Mouse (Mus musculus) cerebellum, adult 8-10 months (tissue): Measurements from ENCODE around the gene Alas2.

Source experiments
- DNase-seq: peaks from one replicate; pipeline ENCODE4 v3.0.0; 2022

Alas2 gene

GRCm38 (mm10) chrX:150547239-150547638 lies at the start of gene Alas2:
TSS of gene Alas2 (plus strand) at chrX:150547375.
- no peak for DNase-seq

DNA sequence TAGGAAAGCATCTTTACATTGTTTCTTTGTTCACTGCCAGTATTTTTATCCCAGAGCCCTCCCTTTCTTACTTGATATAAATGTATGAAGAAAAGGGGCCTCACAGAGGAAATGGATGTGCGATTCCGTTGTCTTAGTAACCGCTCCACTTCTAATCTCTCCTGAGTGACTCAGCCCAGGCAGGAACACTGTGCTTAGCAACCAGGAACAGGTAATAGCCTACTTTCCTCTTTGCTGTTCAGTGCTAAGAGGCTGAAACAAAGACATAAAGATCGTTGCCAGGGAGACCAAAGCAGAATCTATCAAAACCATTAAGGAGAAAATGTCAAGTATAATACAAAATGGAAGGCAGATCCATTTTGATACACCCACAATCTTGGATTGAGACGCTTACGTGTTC lies 38.5 kb upstream of the Alas2 start:
- DNase-seq = no peak

DNA sequence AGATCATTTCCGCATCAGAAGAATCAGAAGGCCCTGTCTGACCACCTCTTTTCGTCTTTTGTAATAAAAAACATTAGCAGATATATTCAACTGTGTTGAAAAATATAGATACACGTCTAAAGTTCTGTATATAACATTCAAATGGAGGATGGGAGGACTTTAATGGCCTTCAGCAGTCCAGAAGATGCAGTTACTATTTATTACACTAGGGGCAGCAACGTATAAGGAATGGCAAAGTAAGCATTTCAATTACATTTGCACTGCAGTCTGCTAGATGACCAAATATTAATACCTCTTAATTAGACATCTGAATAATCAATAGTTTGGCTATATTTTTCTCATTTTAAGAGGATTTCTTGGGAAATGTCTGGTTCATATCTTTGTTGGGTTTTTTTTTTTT lies 36.5 kb upstream of the Alas2 start:
- peak; percentile 43 for DNase-seq

GRCm38 (mm10) chrX:150511274-150511673 lies 35.9 kb upstream of the Alas2 start:
- no peak for DNase-seq

- no peak for DNase-seq
Measured at GRCm38 (mm10) chrX:150514127-150514526, 33.0 kb upstream of the Alas2 start.

DNA sequence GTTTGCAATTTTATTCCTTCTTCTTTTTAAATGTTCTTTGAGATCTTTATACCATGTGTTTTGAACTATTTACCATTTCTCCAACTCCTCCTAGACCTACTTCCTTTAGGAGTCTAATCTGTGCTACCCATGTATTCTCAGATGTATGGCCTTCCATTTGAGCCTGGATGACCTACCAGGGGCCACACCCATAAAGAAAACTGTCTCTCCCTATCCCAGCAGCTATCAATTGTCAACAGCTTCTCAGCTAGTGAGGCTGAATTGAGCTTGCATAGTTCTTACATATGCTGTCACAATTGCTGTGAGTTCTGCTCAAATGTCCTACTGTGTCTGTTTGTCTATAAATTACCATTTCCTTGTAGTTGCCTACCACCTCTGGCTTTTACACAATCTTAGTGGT lies 31.2 kb upstream of the Alas2 start:
- DNase-seq = no peak

- DNase-seq = no peak
Measured at GRCm38 (mm10) chrX:150516477-150516876, 30.7 kb upstream of the Alas2 start.

DNA sequence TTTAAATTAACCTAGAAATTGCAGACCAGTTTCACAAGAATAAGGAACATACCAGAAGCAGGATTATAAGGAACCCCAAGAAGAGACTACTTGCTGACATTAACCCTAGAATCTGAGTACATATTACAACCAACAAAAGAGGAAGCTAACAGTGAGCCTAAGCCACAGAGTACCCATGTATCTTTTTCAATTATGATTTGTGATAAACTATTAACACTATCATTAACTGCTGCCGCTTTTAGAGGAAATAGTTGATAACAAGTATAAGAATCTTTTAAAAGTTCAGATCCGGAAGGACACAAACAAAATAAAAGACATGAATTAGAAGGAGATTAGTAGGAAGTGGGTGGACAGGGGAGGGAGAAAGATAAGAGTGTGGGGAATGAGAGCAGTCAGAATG lies 7.1 kb upstream of the Alas2 start:
- no peak for DNase-seq

DNA sequence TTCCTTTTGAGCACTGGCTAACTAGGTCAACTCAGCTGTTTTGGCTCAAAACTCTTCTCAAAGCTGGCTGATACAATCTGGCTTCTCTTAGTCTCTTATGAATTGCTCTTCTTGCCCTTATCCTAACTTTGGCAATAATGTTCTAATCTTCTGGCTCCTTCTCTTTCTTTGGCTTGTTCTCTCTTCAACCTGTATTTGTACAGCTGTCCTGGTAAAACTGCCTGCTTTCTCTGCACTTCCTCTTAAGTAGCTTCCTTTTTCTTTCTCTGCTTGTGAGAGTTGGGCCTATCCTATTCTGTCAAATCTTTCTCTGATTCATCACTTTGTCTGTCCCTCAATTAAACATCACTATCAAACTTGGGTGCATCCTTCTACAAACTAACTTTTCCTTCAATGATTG lies 5.5 kb upstream of the Alas2 start:
- no peak for DNase-seq

- DNase-seq = no peak
Measured at GRCm38 (mm10) chrX:150549639-150550038, 2.5 kb downstream of the Alas2 start.

GRCm38 (mm10) chrX:150551986-150552385 lies 4.8 kb downstream of the Alas2 start:
- no peak for DNase-seq

- no peak for DNase-seq
Measured at GRCm38 (mm10) chrX:150554032-150554431, 6.9 kb downstream of the Alas2 start.

DNA sequence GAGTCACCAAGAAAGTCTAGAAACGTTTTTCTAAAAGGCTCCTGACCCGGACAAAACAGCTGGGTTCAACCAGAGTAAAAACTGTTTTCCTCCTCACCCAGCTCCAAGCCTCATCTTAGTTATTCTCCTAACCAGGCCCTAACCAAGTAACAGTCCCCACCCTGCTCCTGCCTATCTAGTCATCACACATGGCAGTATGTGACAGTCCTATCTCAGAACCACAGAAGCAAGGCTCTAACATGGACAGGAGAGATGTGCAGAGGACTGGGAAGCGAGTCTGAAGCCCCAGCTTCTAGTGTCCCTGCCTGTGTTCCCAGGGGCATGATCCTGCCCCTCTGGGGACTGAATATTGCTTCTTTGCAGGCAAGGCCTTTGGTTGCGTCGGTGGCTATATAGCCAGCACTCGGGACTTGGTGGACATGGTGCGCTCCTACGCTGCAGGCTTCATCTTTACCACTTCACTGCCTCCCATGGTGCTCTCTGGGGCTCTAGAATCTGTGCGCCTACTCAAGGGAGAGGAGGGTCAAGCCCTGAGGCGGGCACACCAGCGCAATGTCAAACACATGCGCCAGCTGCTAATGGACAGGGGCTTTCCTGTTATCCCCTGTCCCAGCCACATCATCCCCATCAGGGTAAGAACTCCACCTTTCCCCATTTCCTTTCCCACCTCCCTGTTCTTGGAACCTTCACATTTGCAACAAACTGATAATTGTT lies 17.6 kb downstream of the Alas2 start:
- no peak for DNase-seq

GRCm38 (mm10) chrX:150581921-150582320 lies 34.7 kb downstream of the Alas2 start:
- DNase-seq = no peak

- no peak for DNase-seq
Measured at GRCm38 (mm10) chrX:150585116-150585515, 37.9 kb downstream of the Alas2 start.

- DNase-seq = peak; percentile 64
Measured at GRCm38 (mm10) chrX:150588023-150588764, 41.0 kb downstream of the Alas2 start, which contains the start of gene Pfkfb1. TSS of gene Pfkfb1 (plus strand) at chrX:150588229.

GRCm38 (mm10) chrX:150589696-150590095 lies 42.5 kb downstream of the Alas2 start, which contains the start of gene Apex2:
TSS of gene Apex2 (minus strand) at chrX:150589868.
- DNase-seq = no peak

- DNase-seq = no peak
Measured at GRCm38 (mm10) chrX:150593266-150594035, 46.3 kb downstream of the Alas2 start.

DNA sequence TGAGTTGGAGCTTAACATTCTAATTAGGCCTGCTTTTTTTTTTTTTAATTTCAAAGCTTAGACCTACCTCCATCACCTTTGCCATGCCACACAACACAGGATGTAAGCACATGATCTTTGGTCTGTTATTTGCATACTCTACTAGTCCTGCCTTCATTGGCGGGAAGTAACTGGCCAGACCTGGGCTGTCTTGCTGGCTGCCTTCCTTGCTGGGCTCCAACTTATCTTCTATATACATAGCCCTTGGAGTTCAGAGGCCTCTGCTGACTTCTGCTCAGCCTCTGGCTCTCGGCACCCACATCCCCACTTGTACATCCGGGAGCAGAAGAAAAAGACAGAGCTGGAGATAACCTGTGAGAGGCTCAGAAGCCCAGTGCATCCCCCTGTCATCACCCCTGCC lies 47.0 kb downstream of the Alas2 start:
- DNase-seq = no peak

GRCm38 (mm10) chrX:150595016-150595760 lies 48.0 kb downstream of the Alas2 start:
- DNase-seq = no peak

- DNase-seq = no peak
Measured at GRCm38 (mm10) chrX:150598882-150599281, 51.7 kb downstream of the Alas2 start.
